15 mouse cellular contexts compared by ENCODE assay signal in the genomic region with DNA sequence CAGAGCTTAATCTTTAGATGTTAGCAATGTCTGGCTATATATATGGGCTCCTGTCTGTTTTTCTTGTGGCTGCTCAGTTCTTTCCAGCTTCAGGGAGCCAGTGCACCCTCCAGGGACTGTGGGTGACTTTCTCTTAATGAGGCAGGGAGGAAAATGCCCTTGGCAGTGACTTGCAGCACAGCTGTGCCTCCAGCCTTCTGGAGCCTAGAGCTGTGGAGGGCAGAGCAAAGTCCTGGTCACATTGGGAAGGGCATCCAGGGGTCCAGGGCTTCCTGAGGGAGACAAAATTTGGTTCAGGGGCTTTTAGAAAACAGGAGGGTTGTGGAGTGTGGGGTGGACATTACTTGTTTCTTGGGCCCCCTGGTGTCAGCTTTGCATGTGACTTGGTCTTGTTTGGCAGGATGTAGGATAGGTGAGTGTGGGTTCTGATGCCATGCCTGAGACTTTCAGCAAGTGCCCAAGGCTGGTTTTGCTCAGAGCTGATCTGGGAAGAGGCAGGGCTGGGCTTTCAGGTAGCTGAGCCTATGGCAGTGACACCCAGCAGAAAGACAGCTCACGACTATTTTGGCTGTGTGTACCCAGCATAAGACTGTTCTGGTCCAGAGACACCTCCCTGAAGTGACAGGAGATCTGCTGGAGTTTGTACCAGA. TPM values are rescaled to one million over a fixed set of nuclear protein-coding genes. Genes with fewer than 3 reads are reported as not detected.
A peak's percentile ranks its signal among the peaks of the same experiment; 100 is the strongest.
DNase-seq lines count a peak whose midpoint lies in the region; ATAC-seq and TF ChIP-seq lines count a peak whose summit lies in the region.
"Had no signal": no experiment of that assay in that cellular context is flagged by ENCODE, and none has a peak within 500 bp of the region (broad histone marks: within the 10 kb centered on the region; RNA-seq: fewer than 3 reads in every experiment).

No protein-coding gene starts in this region.

- no peak for TF ChIP-seq EP300 in liver, embryonic 14.5 days (IDR thresholded peaks at IDR 0.05; ENCODE audit: low read depth)
- TF ChIP-seq EP300 in lung, postnatal 0 days (IDR thresholded peaks at IDR 0.05): no peak

- H3K4me3 ChIP-seq in heart, embryonic 13.5 days: peak overlapping the region; percentile 28
- peak overlapping the region; percentile 92 to 93 for H3K4me3 ChIP-seq in liver, embryonic 14.5 days (ENCODE audit: insufficient read depth in 1 of 2, low read depth in 2 of 2, low read length in 2 of 2)
- H3K4me3 ChIP-seq in lung, postnatal 0 days (ENCODE audit: low read depth, low read length): no peak overlapping the region
- H3K4me3 ChIP-seq: embryonic facial prominence, embryonic 13.5 days had no signal

- peaks cover 2% of the 10 kb centered on the region for H3K4me1 ChIP-seq in heart, embryonic 13.5 days
- peaks cover 52 to 63% of the 10 kb centered on the region in 2 experiments for H3K4me1 ChIP-seq in liver, embryonic 14.5 days (replicated peaks; ENCODE audit: control insufficient read depth in 2 of 2, insufficient read depth in 2 of 2, low read length in 1 of 2)
- H3K4me1 ChIP-seq in lung, postnatal 0 days (ENCODE audit: insufficient read depth, low read depth, low read length): no peaks in the 10 kb centered on the region

- peak overlapping the region; percentile 51 for H3K27ac ChIP-seq in heart, embryonic 13.5 days (replicated peaks)
- peak overlapping the region; percentile 96 for H3K27ac ChIP-seq in liver, embryonic 14.5 days
- H3K27ac ChIP-seq in lung, postnatal 0 days (ENCODE audit: low read length): no peak overlapping the region
- H3K27ac ChIP-seq: embryonic facial prominence, embryonic 13.5 days had no signal

- no peak for ATAC-seq in heart, embryonic 13.5 days (ENCODE audit: extremely low read depth, insufficient number of reproducible peaks, low FRiP score, low TSS enrichment)
- ATAC-seq in liver, embryonic 14.5 days (ENCODE audit: insufficient read depth): peak; percentile 25
- ATAC-seq in lung, postnatal 0 days: no peak
- ATAC-seq: intestine, postnatal 0 days had no signal

- WGBS in heart, embryonic 13.5 days: 55% methylated on average over 1 of the region's 1 CpGs
- WGBS in liver, embryonic 14.5 days (ENCODE audit: insufficient replicate concordance): 17% methylated on average over 1 of the region's 1 CpGs
- WGBS in lung, postnatal 0 days: 64% methylated on average over 1 of the region's 1 CpGs

- TF ChIP-seq CTCF in liver, embryonic 14.5 days (IDR thresholded peaks at IDR 0.05; ENCODE audit: low read depth): peak; percentile 54
- no peak for TF ChIP-seq CTCF in lung, postnatal 0 days (IDR thresholded peaks at IDR 0.05)

- no peaks in the 10 kb centered on the region for H3K9me3 ChIP-seq in heart, embryonic 13.5 days
- H3K9me3 ChIP-seq in liver, embryonic 14.5 days (ENCODE audit: control insufficient read depth, low read length): no peaks in the 10 kb centered on the region
- H3K9me3 ChIP-seq in lung, postnatal 0 days (ENCODE audit: low read length): no peaks in the 10 kb centered on the region
- H3K9me3 ChIP-seq: embryonic facial prominence, embryonic 13.5 days had no signal

- no peak for DNase-seq in heart, adult 11 months
- peak; percentile 45 to 54 for DNase-seq in spleen, postnatal 10 days (ENCODE audit: low spot score in 2 of 2)
- DNase-seq in spleen, postnatal 36 days (ENCODE audit: low spot score in 2 of 2): no peak
- peak in 1 of 3 experiments; percentile 44 for DNase-seq in liver, embryonic 14.5 days (ENCODE audit: low read depth in 3 of 3, low spot score in 3 of 3)
- DNase-seq in cerebellum, adult 18-20 months: no peak
- no peak for DNase-seq in urinary bladder, adult 2 months (ENCODE audit: low spot score)
- DNase-seq in lung, postnatal 0 days (ENCODE audit: low spot score): no peak
- DNase-seq: adrenal gland, postnatal 25 days; cerebellum, adult 2 months; left cerebral cortex, postnatal 4 days; lung, postnatal 36 days; right cerebral cortex, postnatal 14 days had no signal

- H3K36me3 ChIP-seq in heart, embryonic 13.5 days: no peaks in the 10 kb centered on the region
- H3K36me3 ChIP-seq in liver, embryonic 14.5 days (replicated peaks; ENCODE audit: control insufficient read depth, insufficient read depth, low read depth): peaks cover 22% of the 10 kb centered on the region
- H3K36me3 ChIP-seq in lung, postnatal 0 days (ENCODE audit: insufficient read depth, low read length): no peaks in the 10 kb centered on the region
- H3K36me3 ChIP-seq: embryonic facial prominence, embryonic 13.5 days had no signal

- peak overlapping the region; percentile 54 for H3K4me2 ChIP-seq in heart, embryonic 13.5 days
- H3K4me2 ChIP-seq in liver, embryonic 14.5 days (ENCODE audit: low read depth): peak overlapping the region; percentile 100
- no peak overlapping the region for H3K4me2 ChIP-seq in lung, postnatal 0 days (replicated peaks; ENCODE audit: low read depth, low read length)
- H3K4me2 ChIP-seq: embryonic facial prominence, embryonic 13.5 days had no signal

- H3K9ac ChIP-seq in heart, embryonic 13.5 days: peak overlapping the region; percentile 38; the same call in 1 of the 2 replicates
- H3K9ac ChIP-seq in liver, embryonic 14.5 days (replicated peaks): peak overlapping the region; percentile 100
- H3K9ac ChIP-seq in lung, postnatal 0 days (replicated peaks; ENCODE audit: low read depth): no peak overlapping the region
- H3K9ac ChIP-seq: embryonic facial prominence, embryonic 13.5 days had no signal

- no peaks in the 10 kb centered on the region for H3K27me3 ChIP-seq in heart, embryonic 13.5 days (replicated peaks)
- H3K27me3 ChIP-seq in liver, embryonic 14.5 days (ENCODE audit: control insufficient read depth, insufficient read depth, low read length): no peaks in the 10 kb centered on the region
- no peaks in the 10 kb centered on the region for H3K27me3 ChIP-seq in lung, postnatal 0 days (replicated peaks; ENCODE audit: insufficient read depth, low read length)

RNA-seq across cellular contexts. Expression of a gene that starts 50.0 kb away (rescaled TPM):
- 6.4 and 6.5 TPM in 2 replicates for polyA plus RNA-seq in heart, embryonic 13.5 days (2015; fragmentation: Nextera tagmentation; extraction: Ambion mirVana)
- 65.0 and 73.5 TPM in 2 replicates for polyA plus RNA-seq in liver, embryonic 14.5 days (2012; rRNA removed)
- 54.9 and 68.6 TPM in 2 replicates for polyA plus RNA-seq in liver, embryonic 14.5 days (2014; fragmentation: Nextera tagmentation; extraction: Ambion mirVana)
- polyA plus RNA-seq in urinary bladder, adult 2 months (2012; rRNA removed): 3.4 and 4.8 TPM in 2 replicates
- 0.40 and 0.84 TPM in 2 replicates for polyA plus RNA-seq in lung, postnatal 0 days (2015; fragmentation: Nextera tagmentation; extraction: Ambion mirVana)

Comparison
In these comparisons a context has a peak if more than half of its experiments do, and no peak if none do; other contexts are left out.
1. DNase-seq: peak in spleen, postnatal 10 days (2 of 2); none in heart, adult 11 months (single experiment), spleen, postnatal 36 days (0 of 2), cerebellum, adult 18-20 months (0 of 2), urinary bladder, adult 2 months (single experiment) and lung, postnatal 0 days (single experiment).